In genomic region chr7:99979081-99979480, GRCm38 (mm10) we compare ENCODE assay signal across 8 mouse cellular contexts. TPM values are rescaled to one million over a fixed set of nuclear protein-coding genes. Genes with fewer than 3 reads are reported as not detected.
A peak's percentile ranks its signal among the peaks of the same experiment; 100 is the strongest.
DNase-seq lines count a peak whose midpoint lies in the region; ATAC-seq and TF ChIP-seq lines count a peak whose summit lies in the region.

No protein-coding gene starts in this region.

- no peak for ATAC-seq in heart, embryonic 14.5 days (ENCODE audit: insufficient number of reproducible peaks, insufficient read depth, low FRiP score, low read depth)
- no peak for ATAC-seq in G1E (ENCODE audit: extremely low read depth, insufficient number of reproducible peaks, low FRiP score, poor library complexity, severe bottlenecking)
- no peak for ATAC-seq in midbrain, embryonic 11.5 days (ENCODE audit: low FRiP score)

- peak overlapping the region; percentile 97 to 98 for H3K4me3 ChIP-seq in heart, embryonic 14.5 days (ENCODE audit: control insufficient read depth in 1 of 2, insufficient read depth in 1 of 2, low read depth in 1 of 2, low read length in 2 of 2)
- peak overlapping the region; percentile 94 for H3K4me3 ChIP-seq in G1E (ENCODE audit: low read depth, low read length)
- peak overlapping the region; percentile 95 for H3K4me3 ChIP-seq in hindbrain, embryonic 10.5 days
- H3K4me3 ChIP-seq in midbrain, embryonic 11.5 days (ENCODE audit: low read depth, low read length): peak overlapping the region; percentile 91

- H3K27me3 ChIP-seq in heart, embryonic 14.5 days (ENCODE audit: control insufficient read depth, insufficient read depth, low read length): no peaks in the 10 kb centered on the region
- peaks cover 17% of the 10 kb centered on the region for H3K27me3 ChIP-seq in G1E (ENCODE audit: insufficient read depth, low read length)
- no peaks in the 10 kb centered on the region for H3K27me3 ChIP-seq in hindbrain, embryonic 10.5 days (ENCODE audit: insufficient read depth, poor library complexity, severe bottlenecking)
- no peaks in the 10 kb centered on the region for H3K27me3 ChIP-seq in midbrain, embryonic 11.5 days (ENCODE audit: control insufficient read depth, insufficient read depth, low read length)

- TF ChIP-seq CTCF in G1E (IDR thresholded peaks at IDR 0.05; ENCODE audit: low read depth, low read length): no peak

- no peaks in the 10 kb centered on the region for H3K36me3 ChIP-seq in heart, embryonic 14.5 days (ENCODE audit: control insufficient read depth, insufficient read depth, low read length)
- peaks cover 20% of the 10 kb centered on the region for H3K36me3 ChIP-seq in G1E (replicated peaks)
- peaks cover 13% of the 10 kb centered on the region for H3K36me3 ChIP-seq in hindbrain, embryonic 10.5 days
- no peaks in the 10 kb centered on the region for H3K36me3 ChIP-seq in midbrain, embryonic 11.5 days (ENCODE audit: control insufficient read depth, insufficient read depth, low read length)

- H3K9me3 ChIP-seq in heart, embryonic 14.5 days (ENCODE audit: control insufficient read depth, low read length): no peaks in the 10 kb centered on the region
- H3K9me3 ChIP-seq in G1E (replicated peaks): no peaks in the 10 kb centered on the region
- H3K9me3 ChIP-seq in hindbrain, embryonic 10.5 days: peaks cover 5% of the 10 kb centered on the region; the same call in 1 of the 2 replicates
- H3K9me3 ChIP-seq in midbrain, embryonic 11.5 days (ENCODE audit: control insufficient read depth, low read length): no peaks in the 10 kb centered on the region

- H3K27ac ChIP-seq in heart, embryonic 14.5 days (replicated peaks in 1 of 2; ENCODE audit: control insufficient read depth in 1 of 2, insufficient read depth in 1 of 2, low read depth in 2 of 2, low read length in 2 of 2): peak overlapping the region in 1 of 2 experiments; percentile 96; a peak in 2 of 4 replicates
- H3K27ac ChIP-seq in hindbrain, embryonic 10.5 days: peak overlapping the region; percentile 98
- no peak overlapping the region for H3K27ac ChIP-seq in midbrain, embryonic 11.5 days (ENCODE audit: low read depth, low read length)

- H3K4me1 ChIP-seq in heart, embryonic 14.5 days (ENCODE audit: control insufficient read depth in 2 of 2, insufficient read depth in 2 of 2, low read length in 2 of 2): peaks cover 2 to 19% of the 10 kb centered on the region in 2 experiments
- H3K4me1 ChIP-seq in G1E (ENCODE audit: insufficient read depth, low read depth, low read length): peaks cover 25% of the 10 kb centered on the region
- peaks cover 36% of the 10 kb centered on the region for H3K4me1 ChIP-seq in hindbrain, embryonic 10.5 days (replicated peaks)
- H3K4me1 ChIP-seq in midbrain, embryonic 11.5 days (ENCODE audit: control insufficient read depth, insufficient read depth, low read length): peaks cover 12% of the 10 kb centered on the region

- H3K4me2 ChIP-seq in heart, embryonic 14.5 days (ENCODE audit: low read length): peak overlapping the region; percentile 74
- peak overlapping the region; percentile 60 for H3K4me2 ChIP-seq in midbrain, embryonic 11.5 days

- no peak for DNase-seq in heart, adult 8-10 months (ENCODE audit: low spot score)
- DNase-seq in G1E (ENCODE audit: low spot score): no peak
- no peak for DNase-seq in hindbrain, embryonic 10.5 days (ENCODE audit: low spot score)
- DNase-seq in midbrain, embryonic 11.5 days (ENCODE audit: low spot score, missing footprints): peak; percentile 91
- no peak for DNase-seq in urinary bladder, postnatal 10 days (ENCODE audit: low spot score)
- no peak for DNase-seq in embryo, embryonic 10.5 days (ENCODE audit: low spot score)
- DNase-seq in cerebellum, postnatal 25 days: no peak

- H3K9ac ChIP-seq in heart, embryonic 14.5 days (ENCODE audit: low read length): peak overlapping the region; percentile 99
- peak overlapping the region; percentile 96 for H3K9ac ChIP-seq in midbrain, embryonic 11.5 days (ENCODE audit: low read length)

- 1% methylated on average over 6 of the region's 6 CpGs for WGBS in heart, embryonic 14.5 days
- WGBS in hindbrain, embryonic 10.5 days: 13% methylated on average over 6 of the region's 6 CpGs
- WGBS in midbrain, embryonic 11.5 days: 12% methylated on average over 6 of the region's 6 CpGs

RNA-seq across cellular contexts. Expression of gene Rnf169, which starts 1.2 kb away (rescaled TPM):
- polyA plus RNA-seq in heart, embryonic 14.5 days (2014; fragmentation: Nextera tagmentation; extraction: Ambion mirVana): 4.4 and 4.5 TPM in 2 replicates
- total RNA-seq in heart, adult 8-10 months (2022): 10 to 100 TPM in 1 of 4 experiments, 1 to 10 TPM in 3; 8.1 to 10.5 (median 9.4) TPM
- total RNA-seq in G1E (2014; fragmentation: Nextera tagmentation): 30.4 TPM in 2 replicates
- total RNA-seq in G1E (2017): 13.5 and 13.8 TPM in 2 replicates
- polyA plus RNA-seq in G1E (2012): 4.1 and 4.8 TPM in 2 replicates
- polyA plus RNA-seq in hindbrain, embryonic 10.5 days (2016; fragmentation: Nextera tagmentation; extraction: Ambion mirVana): 4.7 and 5.9 TPM in 2 replicates
- 6.5 and 6.6 TPM in 2 replicates for polyA plus RNA-seq in midbrain, embryonic 11.5 days (2014; fragmentation: Nextera tagmentation; extraction: Ambion mirVana)

RNA-seq across cellular contexts. Expression of gene Chrdl2, which starts 26.9 kb away (rescaled TPM):
- polyA plus RNA-seq in heart, embryonic 14.5 days (2014; fragmentation: Nextera tagmentation; extraction: Ambion mirVana): 0.30 TPM in 1 of 2 replicates, not detected in the other
- not detected for total RNA-seq in heart, adult 8-10 months (2022)
- total RNA-seq in G1E (2014; fragmentation: Nextera tagmentation) (not detected in 2 replicates), G1E (2017) (0.05 TPM in 1 of 2 replicates, not detected in the other)
- not detected in 2 replicates for polyA plus RNA-seq in G1E (2012)
- polyA plus RNA-seq in hindbrain, embryonic 10.5 days (2016; fragmentation: Nextera tagmentation; extraction: Ambion mirVana): 0.37 and 0.56 TPM in 2 replicates
- polyA plus RNA-seq in midbrain, embryonic 11.5 days (2014; fragmentation: Nextera tagmentation; extraction: Ambion mirVana): 0.11 TPM in 1 of 2 replicates, not detected in the other
